ENCODE assay signal across 8 mouse cellular contexts in the genomic region with DNA sequence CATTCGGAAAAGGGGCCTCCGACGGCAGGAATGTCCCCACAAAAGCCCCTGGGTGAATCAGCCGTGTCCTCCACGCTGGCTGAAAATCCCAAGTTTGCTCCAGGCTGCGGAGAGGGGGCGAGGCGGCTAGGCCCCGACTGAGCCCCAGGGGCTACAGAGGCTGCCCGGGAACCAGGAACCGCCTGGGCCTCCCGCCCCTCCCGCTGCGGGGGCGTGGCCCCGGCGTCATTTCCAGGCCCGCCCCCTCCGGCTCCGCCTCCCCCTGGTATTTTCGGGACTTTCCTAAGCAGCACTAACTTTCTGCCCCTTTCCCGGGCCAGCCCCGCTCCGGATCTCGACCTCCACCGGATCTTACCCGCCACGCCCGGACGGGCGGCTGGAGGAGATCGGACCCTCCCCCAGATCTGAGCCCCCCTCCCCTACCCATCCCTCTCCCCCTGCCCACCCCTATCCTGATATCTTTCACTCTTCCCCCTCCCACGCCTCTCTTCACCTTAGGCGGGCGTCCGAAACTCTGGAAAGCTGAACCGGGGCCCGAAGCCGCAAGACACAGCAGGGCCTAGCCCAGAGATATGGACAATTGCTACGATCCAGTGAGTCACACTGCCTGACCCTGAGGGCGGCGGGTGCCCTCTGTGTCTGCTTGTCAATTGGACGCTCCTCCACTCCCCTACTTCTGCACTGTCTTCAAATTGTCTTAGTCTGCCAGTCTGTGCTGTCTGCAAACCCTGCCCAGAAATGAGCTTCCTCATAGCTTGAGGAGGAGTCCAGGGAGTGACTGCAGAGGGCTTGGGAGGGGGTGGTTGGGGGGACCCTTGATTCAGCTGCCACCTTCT. TPM values are rescaled to one million over a fixed set of nuclear protein-coding genes. Genes with fewer than 3 reads are reported as not detected.
DNase-seq lines count a peak whose midpoint lies in the region; ATAC-seq and TF ChIP-seq lines count a peak whose summit lies in the region.

No protein-coding gene starts in this region.

- no peak for DNase-seq in frontal cortex, postnatal 25 days (ENCODE audit: low spot score in 2 of 2)
- DNase-seq in cerebellum, adult 9-11 months = peak; percentile 60
- peak; percentile 93 for DNase-seq in gastrocnemius, adult 2 months
- DNase-seq in limb, embryonic 11.5 days (ENCODE audit: low spot score) = peak; percentile 89
- peak; percentile 99 for DNase-seq in midbrain, embryonic 11.5 days (ENCODE audit: low spot score, missing footprints)
- peak; percentile 93 to 96 for DNase-seq in spleen, adult 18-20 months

- no peaks in the 10 kb centered on the region for H3K9me3 ChIP-seq in hindbrain, embryonic 15.5 days
- H3K9me3 ChIP-seq in limb, embryonic 11.5 days (ENCODE audit: control insufficient read depth, low read length) = no peaks in the 10 kb centered on the region
- no peaks in the 10 kb centered on the region for H3K9me3 ChIP-seq in midbrain, embryonic 11.5 days (ENCODE audit: control insufficient read depth, low read length)

- peak overlapping the region; percentile 42 for H3K9ac ChIP-seq in hindbrain, embryonic 15.5 days
- peak overlapping the region; percentile 56 for H3K9ac ChIP-seq in limb, embryonic 11.5 days (ENCODE audit: low read length)
- H3K9ac ChIP-seq in midbrain, embryonic 11.5 days (ENCODE audit: low read length) = peak overlapping the region; percentile 65

- peaks cover 25% of the 10 kb centered on the region for H3K27me3 ChIP-seq in hindbrain, embryonic 15.5 days
- peaks cover 13% of the 10 kb centered on the region; the same call in 1 of the 2 replicates for H3K27me3 ChIP-seq in limb, embryonic 11.5 days (ENCODE audit: control insufficient read depth, insufficient read depth, low read length)
- H3K27me3 ChIP-seq in midbrain, embryonic 11.5 days (ENCODE audit: control insufficient read depth, insufficient read depth, low read length) = peaks cover 20% of the 10 kb centered on the region

- H3K36me3 ChIP-seq in hindbrain, embryonic 15.5 days = no peaks in the 10 kb centered on the region
- no peaks in the 10 kb centered on the region; the same call in 1 of the 2 replicates for H3K36me3 ChIP-seq in limb, embryonic 11.5 days (ENCODE audit: control insufficient read depth, insufficient read depth, low read length)
- no peaks in the 10 kb centered on the region for H3K36me3 ChIP-seq in midbrain, embryonic 11.5 days (ENCODE audit: control insufficient read depth, insufficient read depth, low read length)

- WGBS in hindbrain, embryonic 15.5 days = 1% methylated on average over 43 of the region's 43 CpGs
- under 1% methylated on average over 43 of the region's 43 CpGs for WGBS in limb, embryonic 11.5 days
- 1% methylated on average over 38 of the region's 43 CpGs for WGBS in midbrain, embryonic 11.5 days

- TF ChIP-seq CTCF in gastrocnemius, adult 2 months (IDR thresholded peaks at IDR 0.05) = no peak

- peak overlapping the region; percentile 89 for H3K4me3 ChIP-seq in gastrocnemius, adult 2 months
- H3K4me3 ChIP-seq in hindbrain, embryonic 15.5 days = peak overlapping the region; percentile 50
- peak overlapping the region; percentile 54 for H3K4me3 ChIP-seq in limb, embryonic 11.5 days (ENCODE audit: low read depth, low read length)
- peak overlapping the region; percentile 56 for H3K4me3 ChIP-seq in midbrain, embryonic 11.5 days (ENCODE audit: low read depth, low read length)

- H3K27ac ChIP-seq in gastrocnemius, adult 2 months = peak overlapping the region; percentile 96
- no peak overlapping the region for H3K27ac ChIP-seq in hindbrain, embryonic 15.5 days (replicated peaks)
- H3K27ac ChIP-seq in limb, embryonic 11.5 days (replicated peaks; ENCODE audit: low read depth, low read length) = no peak overlapping the region
- no peak overlapping the region for H3K27ac ChIP-seq in midbrain, embryonic 11.5 days (ENCODE audit: low read depth, low read length)

- peaks cover 22% of the 10 kb centered on the region for H3K4me1 ChIP-seq in hindbrain, embryonic 15.5 days (replicated peaks)
- peaks cover 9% of the 10 kb centered on the region; the same call in 1 of the 2 replicates for H3K4me1 ChIP-seq in limb, embryonic 11.5 days (ENCODE audit: control insufficient read depth, insufficient read depth, low read length)
- peaks cover 18% of the 10 kb centered on the region for H3K4me1 ChIP-seq in midbrain, embryonic 11.5 days (ENCODE audit: control insufficient read depth, insufficient read depth, low read length)

- ATAC-seq in frontal cortex, adult (ENCODE audit: low TSS enrichment) = 0 out of 2 replicates have a peak, but pooled peaks have one; percentile 3
- 0 out of 2 replicates have a peak, but pooled peaks have one; percentile 21 for ATAC-seq in hindbrain, embryonic 15.5 days (ENCODE audit: low FRiP score, low read depth)
- ATAC-seq in limb, embryonic 11.5 days (ENCODE audit: insufficient number of reproducible peaks, low FRiP score, low TSS enrichment, low read depth) = peak; percentile 36; the same call in 1 of the 2 replicates
- peak; percentile 68 for ATAC-seq in midbrain, embryonic 11.5 days (ENCODE audit: low FRiP score)

- intact Hi-C loops in gastrocnemius, adult 2 months (cut with DNase I) = no loop called here

- H3K4me2 ChIP-seq in hindbrain, embryonic 15.5 days = peak overlapping the region; percentile 97
- peak overlapping the region; percentile 85 for H3K4me2 ChIP-seq in limb, embryonic 11.5 days (ENCODE audit: low read depth, severe bottlenecking)
- peak overlapping the region; percentile 59 for H3K4me2 ChIP-seq in midbrain, embryonic 11.5 days

RNA-seq across cellular contexts. Expression of gene Nfkb2, which starts 1.5 kb away (rescaled TPM):
- total RNA-seq in gastrocnemius, adult 2 months (2021) = 1 to 10 TPM; 8.2 to 8.5 TPM
- polyA plus RNA-seq in hindbrain, embryonic 15.5 days (2015; fragmentation: Nextera tagmentation; extraction: Ambion mirVana) = 2.8 and 3.3 TPM in 2 replicates
- 6.8 and 7.0 TPM in 2 replicates for polyA plus RNA-seq in limb, embryonic 11.5 days (2014; fragmentation: Nextera tagmentation; extraction: Ambion mirVana)
- polyA plus RNA-seq in midbrain, embryonic 11.5 days (2014; fragmentation: Nextera tagmentation; extraction: Ambion mirVana) = 3.2 and 3.9 TPM in 2 replicates

RNA-seq across cellular contexts. Expression of gene Psd, which starts 21.3 kb away (rescaled TPM):
- total RNA-seq in gastrocnemius, adult 2 months (2021) = under 1 TPM; 0.14 to 0.36 TPM
- 119 and 145 TPM in 2 replicates for polyA plus RNA-seq in hindbrain, embryonic 15.5 days (2015; fragmentation: Nextera tagmentation; extraction: Ambion mirVana)
- polyA plus RNA-seq in limb, embryonic 11.5 days (2014; fragmentation: Nextera tagmentation; extraction: Ambion mirVana) = 1.3 and 1.7 TPM in 2 replicates
- polyA plus RNA-seq in midbrain, embryonic 11.5 days (2014; fragmentation: Nextera tagmentation; extraction: Ambion mirVana) = 10.7 and 11.0 TPM in 2 replicates

RNA-seq across cellular contexts. Expression of gene Fbxl15, which starts 22.3 kb away (rescaled TPM):
- total RNA-seq in gastrocnemius, adult 2 months (2021) = 1 to 10 TPM; 2.9 to 3.8 TPM
- 47.1 and 51.8 TPM in 2 replicates for polyA plus RNA-seq in hindbrain, embryonic 15.5 days (2015; fragmentation: Nextera tagmentation; extraction: Ambion mirVana)
- 10.9 and 15.1 TPM in 2 replicates for polyA plus RNA-seq in limb, embryonic 11.5 days (2014; fragmentation: Nextera tagmentation; extraction: Ambion mirVana)
- polyA plus RNA-seq in midbrain, embryonic 11.5 days (2014; fragmentation: Nextera tagmentation; extraction: Ambion mirVana) = 20.0 and 25.5 TPM in 2 replicates

RNA-seq across cellular contexts. Expression of gene Cuedc2, which starts 32.9 kb away (rescaled TPM):
- 10 to 100 TPM; 58.2 to 67.6 TPM for total RNA-seq in gastrocnemius, adult 2 months (2021)
- 336 and 347 TPM in 2 replicates for polyA plus RNA-seq in hindbrain, embryonic 15.5 days (2015; fragmentation: Nextera tagmentation; extraction: Ambion mirVana)
- 163 and 179 TPM in 2 replicates for polyA plus RNA-seq in limb, embryonic 11.5 days (2014; fragmentation: Nextera tagmentation; extraction: Ambion mirVana)
- polyA plus RNA-seq in midbrain, embryonic 11.5 days (2014; fragmentation: Nextera tagmentation; extraction: Ambion mirVana) = 215 and 221 TPM in 2 replicates

RNA-seq across cellular contexts. Expression of gene Mfsd13a, which starts 35.3 kb away (rescaled TPM):
- 1 to 10 TPM in 1 of 2 experiments, under 1 TPM in 1; 0.82 to 1.2 TPM for total RNA-seq in gastrocnemius, adult 2 months (2021)
- polyA plus RNA-seq in hindbrain, embryonic 15.5 days (2015; fragmentation: Nextera tagmentation; extraction: Ambion mirVana) = 12.3 and 12.5 TPM in 2 replicates
- 5.3 and 5.7 TPM in 2 replicates for polyA plus RNA-seq in limb, embryonic 11.5 days (2014; fragmentation: Nextera tagmentation; extraction: Ambion mirVana)
- 4.3 and 5.5 TPM in 2 replicates for polyA plus RNA-seq in midbrain, embryonic 11.5 days (2014; fragmentation: Nextera tagmentation; extraction: Ambion mirVana)

Comparison
In these comparisons a context has a peak if more than half of its experiments do, and no peak if none do; other contexts are left out.
1. ATAC-seq: peak in every context shown above with its lines; median percentile 68 in midbrain, embryonic 11.5 days; 36 in limb, embryonic 11.5 days; 21 in hindbrain, embryonic 15.5 days; 3 in frontal cortex, adult.
2. DNase-seq: peak in cerebellum, adult 9-11 months (single experiment), gastrocnemius, adult 2 months (single experiment), limb, embryonic 11.5 days (single experiment), midbrain, embryonic 11.5 days (single experiment) and spleen, adult 18-20 months (2 of 2); none in frontal cortex, postnatal 25 days (0 of 2).
3. Peak in every context shown above with its lines, with median percentiles within 50 percentile points of each other: H3K4me3 ChIP-seq, H3K4me2 ChIP-seq and H3K9ac ChIP-seq.